Mouse (Mus musculus): ENCODE results near the gene Ttc7. TPM values are rescaled to one million over a fixed set of nuclear protein-coding genes. Genes with fewer than 3 reads are reported as not detected.

The Ttc7 gene
- polyA plus RNA-seq, 1 experiment from 2014 or later: 22.0 TPM

- ATAC-seq: 0 out of 2 replicates have a peak, but pooled peaks have one; percentile 5
- Histone ChIP-seq H3K4me2 (replicated peaks) (no peak overlapping the region), H3K27ac (peak overlapping the region; percentile 29; the same call in 1 of the 2 replicates), H3K27me3 (replicated peaks) (no peaks in the 10 kb centered on the region), H3K9ac (peak overlapping the region; percentile 5; the same call in 1 of the 2 replicates), H3K4me3 (replicated peaks) (no peak overlapping the region), H3K36me3 (no peaks in the 10 kb centered on the region), H3K4me1 (replicated peaks) (peaks cover 49% of the 10 kb centered on the region), H3K9me3 (no peaks in the 10 kb centered on the region)
- WGBS: 42% methylated on average over 10 of the region's 10 CpGs
Observed at GRCm38 (mm10) chr17:87379821-87380220, 97.1 kb downstream of the Ttc7 start.

DNA sequence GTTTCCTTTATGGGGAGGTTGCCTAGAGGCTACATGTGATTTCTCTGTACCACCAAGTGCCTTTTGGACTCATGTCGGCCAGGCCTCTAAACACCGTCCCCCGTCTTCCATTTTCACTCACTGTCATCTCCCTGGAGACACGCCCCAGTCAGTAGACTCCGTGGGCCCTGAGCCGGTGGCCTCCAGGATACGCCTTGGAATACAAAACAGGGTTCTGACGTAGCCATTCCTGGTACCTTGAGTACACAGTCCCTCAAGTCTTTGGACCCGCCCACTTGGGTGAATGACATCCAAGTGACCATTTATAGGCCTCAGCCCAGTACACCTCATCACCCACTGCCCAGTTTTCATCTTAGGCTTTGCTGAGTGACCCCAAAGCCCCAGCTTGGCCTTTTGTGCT, 98.0 kb downstream of the Ttc7 start:
- WGBS: 82% methylated on average over 9 of the region's 9 CpGs
- H3K9ac ChIP-seq: no peak overlapping the region
- no peak overlapping the region for H3K27ac ChIP-seq
- H3K4me1 ChIP-seq (replicated peaks): peaks cover 47% of the 10 kb centered on the region
- no peaks in the 10 kb centered on the region for H3K36me3 ChIP-seq
- no peak overlapping the region for H3K4me3 ChIP-seq (replicated peaks)
- no peak for ATAC-seq
- H3K9me3 ChIP-seq: no peaks in the 10 kb centered on the region
- no peak overlapping the region for H3K4me2 ChIP-seq (replicated peaks)
- no peaks in the 10 kb centered on the region for H3K27me3 ChIP-seq (replicated peaks)

DNA sequence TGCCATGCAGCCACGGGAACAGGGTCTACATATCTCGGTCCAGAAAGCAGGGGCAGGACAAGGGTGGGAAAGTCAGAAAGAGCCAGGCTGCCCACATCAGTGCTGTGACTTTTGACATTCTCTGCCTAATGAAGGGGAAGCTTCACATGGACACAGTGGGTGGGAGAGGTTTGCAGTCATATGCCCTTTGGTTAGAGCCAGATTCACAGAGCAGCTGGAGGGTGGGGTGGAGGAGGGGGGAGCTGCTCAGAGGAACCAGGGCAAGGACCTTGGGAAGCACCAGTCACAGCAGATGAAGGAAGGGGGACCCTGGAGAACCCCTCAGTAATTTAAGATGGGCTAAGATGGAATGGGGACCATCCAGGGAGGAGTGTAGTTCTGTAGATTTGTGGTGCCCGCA, 103.1 kb downstream of the Ttc7 start:
- Histone ChIP-seq H3K27me3 (replicated peaks) (no peaks in the 10 kb centered on the region), H3K36me3 (no peaks in the 10 kb centered on the region), H3K27ac (no peak overlapping the region), H3K4me1 (replicated peaks) (0 out of 2 replicates have a peak, but pooled peaks cover 3% of the 10 kb centered on the region), H3K4me3 (replicated peaks) (no peak overlapping the region), H3K9ac (no peak overlapping the region), H3K9me3 (no peaks in the 10 kb centered on the region), H3K4me2 (replicated peaks) (no peak overlapping the region)
- ATAC-seq: no peak
- WGBS: 80% methylated on average over 3 of the region's 3 CpGs

DNA sequence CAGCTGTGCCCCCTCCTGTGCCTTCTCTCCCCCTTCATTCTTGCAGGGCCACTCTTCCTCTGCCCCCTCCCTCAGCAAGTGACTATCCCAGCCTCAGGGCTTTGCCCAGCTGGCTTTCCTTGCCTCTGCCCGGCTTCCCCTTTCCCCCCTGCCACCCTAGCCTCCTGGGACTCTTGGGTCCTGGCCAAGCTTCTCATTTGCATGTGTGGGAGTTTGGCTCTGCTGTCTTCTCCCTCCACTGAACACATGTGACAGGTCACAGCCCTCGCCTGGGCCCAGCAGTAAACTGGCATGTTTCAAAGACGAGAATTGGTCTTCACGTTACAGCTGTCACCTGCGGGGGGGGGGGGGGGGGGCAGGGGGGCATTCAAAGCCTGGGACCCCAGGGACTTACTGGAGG, 104.4 kb downstream of the Ttc7 start:
- Histone ChIP-seq H3K4me3 (replicated peaks) (no peak overlapping the region), H3K9ac (no peak overlapping the region), H3K27me3 (replicated peaks) (no peaks in the 10 kb centered on the region), H3K9me3 (no peaks in the 10 kb centered on the region), H3K4me2 (replicated peaks) (no peak overlapping the region), H3K27ac (no peak overlapping the region), H3K4me1 (replicated peaks) (0 out of 2 replicates have a peak, but pooled peaks cover 3% of the 10 kb centered on the region), H3K36me3 (no peaks in the 10 kb centered on the region)
- 37% methylated on average over 4 of the region's 5 CpGs for WGBS
- no peak for ATAC-seq

- ATAC-seq: no peak
- H3K9me3 ChIP-seq: no peaks in the 10 kb centered on the region
- H3K4me3 ChIP-seq (replicated peaks): no peak overlapping the region
- H3K9ac ChIP-seq: no peak overlapping the region
- H3K27me3 ChIP-seq (replicated peaks): no peaks in the 10 kb centered on the region
- H3K4me1 ChIP-seq (replicated peaks): 0 out of 2 replicates have a peak, but pooled peaks cover 3% of the 10 kb centered on the region
- H3K4me2 ChIP-seq (replicated peaks): no peak overlapping the region
- H3K36me3 ChIP-seq: no peaks in the 10 kb centered on the region
- H3K27ac ChIP-seq: no peak overlapping the region
- WGBS: 60% methylated on average over 7 of the region's 7 CpGs
Observed at GRCm38 (mm10) chr17:87391242-87391641, 108.6 kb downstream of the Ttc7 start.

DNA sequence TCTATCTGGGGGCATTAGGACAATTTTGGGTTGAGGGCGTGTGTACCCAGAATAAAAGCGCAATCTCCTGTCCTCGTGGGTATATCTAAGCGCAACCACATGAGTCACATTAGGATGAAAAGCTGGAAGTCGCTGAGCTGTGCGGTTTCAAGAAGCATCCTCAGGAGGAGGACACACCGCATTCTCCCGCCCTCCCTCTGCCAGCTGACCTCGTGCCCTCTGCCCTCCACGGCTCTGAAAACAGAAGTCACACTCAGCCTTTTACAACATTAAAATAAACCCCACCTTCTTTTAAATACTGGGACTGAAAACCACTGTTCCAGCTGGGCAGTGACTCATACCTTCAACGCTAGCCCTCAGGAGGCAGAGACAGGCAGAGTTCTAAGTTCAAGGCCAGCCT, 114.4 kb downstream of the Ttc7 start:
- Histone ChIP-seq H3K9ac (no peak overlapping the region), H3K4me1 (replicated peaks) (no peaks in the 10 kb centered on the region), H3K36me3 (no peaks in the 10 kb centered on the region), H3K4me2 (replicated peaks) (no peak overlapping the region), H3K27me3 (replicated peaks) (no peaks in the 10 kb centered on the region), H3K9me3 (no peaks in the 10 kb centered on the region), H3K27ac (no peak overlapping the region), H3K4me3 (replicated peaks) (no peak overlapping the region)
- no peak for ATAC-seq
- 70% methylated on average over 11 of the region's 11 CpGs for WGBS

GRCm38 (mm10) chr17:87402444-87402843, 119.8 kb downstream of the Ttc7 start:
- Histone ChIP-seq H3K27ac (no peak overlapping the region), H3K4me3 (replicated peaks) (no peak overlapping the region), H3K9me3 (no peaks in the 10 kb centered on the region), H3K9ac (no peak overlapping the region), H3K4me1 (replicated peaks) (0 out of 2 replicates have a peak, but pooled peaks cover 2% of the 10 kb centered on the region), H3K4me2 (replicated peaks) (no peak overlapping the region), H3K27me3 (replicated peaks) (no peaks in the 10 kb centered on the region), H3K36me3 (no peaks in the 10 kb centered on the region)
- no peak for ATAC-seq
- 85% methylated on average over 11 of the region's 11 CpGs for WGBS

DNA sequence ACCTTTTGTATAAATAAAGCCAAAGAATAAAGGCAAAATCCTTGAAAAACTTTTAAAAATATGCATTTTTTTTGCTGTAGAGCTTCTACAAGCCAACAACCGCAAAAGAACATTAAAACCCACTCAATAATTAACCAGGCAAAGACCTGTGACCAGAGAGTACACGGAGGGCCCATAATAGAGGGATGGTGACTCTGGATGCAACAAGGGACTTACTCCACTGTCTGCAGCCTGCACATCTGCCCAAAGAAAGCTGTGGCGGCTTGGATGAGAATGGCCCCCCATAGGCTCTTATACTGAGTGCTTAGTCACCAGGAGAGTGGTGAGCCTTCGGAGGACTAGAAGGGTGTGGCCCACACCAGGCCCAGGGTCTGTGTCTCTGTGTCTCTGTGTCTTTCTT, 120.8 kb downstream of the Ttc7 start:
- 63% methylated on average over 4 of the region's 4 CpGs for WGBS
- H3K27ac ChIP-seq: no peak overlapping the region
- no peaks in the 10 kb centered on the region for H3K36me3 ChIP-seq
- no peaks in the 10 kb centered on the region for H3K9me3 ChIP-seq
- H3K4me3 ChIP-seq (replicated peaks): no peak overlapping the region
- no peaks in the 10 kb centered on the region for H3K27me3 ChIP-seq (replicated peaks)
- H3K9ac ChIP-seq: no peak overlapping the region
- no peak overlapping the region for H3K4me2 ChIP-seq (replicated peaks)
- 0 out of 2 replicates have a peak, but pooled peaks cover 2% of the 10 kb centered on the region for H3K4me1 ChIP-seq (replicated peaks)
- no peak for ATAC-seq

GRCm38 (mm10) chr17:87405576-87405975, 122.9 kb downstream of the Ttc7 start:
- 73% methylated on average over 11 of the region's 11 CpGs for WGBS
- Histone ChIP-seq H3K9ac (no peak overlapping the region), H3K36me3 (no peaks in the 10 kb centered on the region), H3K4me3 (replicated peaks) (no peak overlapping the region), H3K4me2 (replicated peaks) (no peak overlapping the region), H3K4me1 (replicated peaks) (0 out of 2 replicates have a peak, but pooled peaks cover 2% of the 10 kb centered on the region), H3K9me3 (no peaks in the 10 kb centered on the region), H3K27ac (no peak overlapping the region), H3K27me3 (replicated peaks) (no peaks in the 10 kb centered on the region)
- ATAC-seq: no peak

DNA sequence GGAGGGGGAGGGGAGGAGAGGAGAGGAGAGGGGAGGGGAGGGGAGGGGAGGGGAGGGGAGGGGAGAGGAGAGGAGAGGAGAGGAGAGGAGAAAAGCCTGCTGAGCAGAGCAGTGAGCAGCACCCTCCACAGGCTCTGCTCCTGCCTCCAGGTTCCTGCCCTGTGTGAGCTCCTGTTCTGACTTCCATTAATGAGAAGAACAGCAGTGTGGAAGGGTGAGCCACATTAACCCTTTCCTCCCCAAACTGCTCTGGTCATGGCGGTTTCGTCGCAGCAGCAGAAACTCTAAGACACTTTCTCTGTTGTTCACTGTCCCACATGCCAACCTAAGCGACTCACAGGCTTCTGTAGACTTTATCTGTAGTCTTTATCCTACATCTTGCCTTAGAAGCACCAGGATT, 124.0 kb downstream of the Ttc7 start:
- Histone ChIP-seq H3K4me2 (replicated peaks) (no peak overlapping the region), H3K9ac (no peak overlapping the region), H3K9me3 (no peaks in the 10 kb centered on the region), H3K27ac (no peak overlapping the region), H3K36me3 (no peaks in the 10 kb centered on the region), H3K4me1 (replicated peaks) (0 out of 2 replicates have a peak, but pooled peaks cover 2% of the 10 kb centered on the region), H3K27me3 (replicated peaks) (no peaks in the 10 kb centered on the region), H3K4me3 (replicated peaks) (no peak overlapping the region)
- ATAC-seq: no peak
- WGBS: 81% methylated on average over 4 of the region's 4 CpGs

DNA sequence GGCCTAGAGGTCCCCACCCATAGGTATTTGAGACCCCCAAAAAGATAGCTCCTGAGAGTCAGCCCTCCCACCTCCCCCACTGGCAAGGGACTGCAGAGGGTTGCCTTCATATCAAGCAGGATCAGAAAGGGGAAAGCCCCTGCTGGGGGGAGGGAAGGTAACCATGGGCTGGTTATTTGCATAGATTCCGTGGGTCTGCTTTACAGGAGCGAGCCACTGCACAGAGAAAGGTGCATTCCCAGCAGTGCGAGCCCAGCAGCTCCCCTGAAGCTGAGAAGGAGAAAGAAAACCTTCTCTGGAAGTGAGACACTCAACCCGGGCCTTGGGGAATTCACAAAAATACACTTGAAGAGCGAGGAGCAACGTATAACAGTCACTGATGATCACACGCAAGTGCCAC, 135.4 kb downstream of the Ttc7 start:
- Histone ChIP-seq H3K9me3 (no peaks in the 10 kb centered on the region), H3K27me3 (replicated peaks) (no peaks in the 10 kb centered on the region), H3K36me3 (no peaks in the 10 kb centered on the region), H3K9ac (no peak overlapping the region), H3K27ac (no peak overlapping the region), H3K4me3 (replicated peaks) (no peak overlapping the region), H3K4me1 (replicated peaks) (no peaks in the 10 kb centered on the region), H3K4me2 (replicated peaks) (no peak overlapping the region)
- ATAC-seq: no peak
- WGBS: 69% methylated on average over 7 of the region's 7 CpGs

DNA sequence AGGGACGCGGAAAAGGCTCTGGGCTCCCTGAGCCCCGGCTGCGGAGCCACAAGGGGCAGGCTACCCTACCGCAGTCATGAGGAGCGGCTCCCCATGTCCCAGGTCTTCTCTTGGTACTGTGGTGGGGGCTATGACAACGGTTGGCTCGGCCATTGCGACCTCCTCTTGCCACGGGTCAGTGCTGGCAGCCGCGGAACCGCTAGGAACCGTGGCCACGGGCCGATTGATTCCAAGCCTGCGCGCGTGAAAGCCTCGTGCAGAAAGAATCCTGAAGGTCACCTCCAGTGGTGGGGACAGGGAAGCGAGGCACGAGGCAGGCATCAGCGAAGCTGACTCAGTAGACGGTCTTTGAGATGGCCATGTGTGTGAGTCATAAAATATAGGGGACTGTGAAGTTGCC, 144.8 kb downstream of the Ttc7 start, which contains the start of gene Stpg4:
Stpg4 (minus strand) TSS at position 231 of the 400 bp plus-strand sequence.
- Histone ChIP-seq H3K4me2 (replicated peaks) (no peak within 1 kb of the TSS), H3K36me3 (peaks cover 10% of the 10 kb centered on the region), H3K27me3 (replicated peaks) (no peaks in the 10 kb centered on the region), H3K27ac (no peak within 1 kb of the TSS), H3K9me3 (no peaks in the 10 kb centered on the region), H3K4me3 (replicated peaks) (no peak within 1 kb of the TSS), H3K4me1 (replicated peaks) (no peaks in the 10 kb centered on the region), H3K9ac (no peak within 1 kb of the TSS)
- peak; percentile 22; the same call in 1 of the 2 replicates for ATAC-seq
- WGBS: 56% methylated on average over 24 of the region's 24 CpGs

GRCm38 (mm10) chr17:87429431-87429830, 146.7 kb downstream of the Ttc7 start:
- no peaks in the 10 kb centered on the region for H3K27me3 ChIP-seq (replicated peaks)
- H3K4me1 ChIP-seq (replicated peaks): no peaks in the 10 kb centered on the region
- 83% methylated on average over 3 of the region's 3 CpGs for WGBS
- H3K9ac ChIP-seq: no peak overlapping the region
- H3K27ac ChIP-seq: no peak overlapping the region
- H3K4me2 ChIP-seq (replicated peaks): no peak overlapping the region
- no peaks in the 10 kb centered on the region for H3K9me3 ChIP-seq
- ATAC-seq: no peak
- H3K4me3 ChIP-seq (replicated peaks): no peak overlapping the region
- H3K36me3 ChIP-seq: peaks cover 16% of the 10 kb centered on the region
